Mouse (Mus musculus): ENCODE data around the gene Ano6. TPM values are rescaled to one million over a fixed set of nuclear protein-coding genes. Genes with fewer than 3 reads are reported as not detected.

The Ano6 gene
- 6.0 and 6.9 TPM in 2 replicates for polyA plus RNA-seq (2015; fragmentation: Nextera tagmentation; extraction: Ambion mirVana)

- H3K4me3 ChIP-seq (ENCODE audit: low read depth, low read length) = peak within 1 kb of the TSS; percentile 83
- H3K4me1 ChIP-seq (ENCODE audit: insufficient read depth) = peaks cover 25% of the 10 kb centered on the region
- no peaks in the 10 kb centered on the region for H3K9me3 ChIP-seq (ENCODE audit: low read length)
- H3K4me2 ChIP-seq (ENCODE audit: low read depth, low read length) = peak within 1 kb of the TSS; percentile 96
- H3K27me3 ChIP-seq (ENCODE audit: insufficient read depth, low read length) = no peaks in the 10 kb centered on the region
- ATAC-seq (peak; percentile 94), DNase-seq (peak; percentile 91)
- 3% methylated on average over 44 of the region's 51 CpGs for WGBS (ENCODE audit: insufficient replicate concordance)
- no peak for TF ChIP-seq EP300 (IDR thresholded peaks at IDR 0.05; ENCODE audit: low read depth)
- 0 out of 2 replicates have a peak, but pooled peaks have one; percentile 11 for TF ChIP-seq CTCF (IDR thresholded peaks at IDR 0.05; ENCODE audit: low read depth)
- peak within 1 kb of the TSS; percentile 79 for H3K9ac ChIP-seq (replicated peaks)
- peak within 1 kb of the TSS; percentile 80 for H3K27ac ChIP-seq (ENCODE audit: low read depth)
- no peaks in the 10 kb centered on the region for H3K36me3 ChIP-seq (replicated peaks; ENCODE audit: insufficient read depth, low read length)
Measured at GRCm38 (mm10) chr15:95790529-95791071, at the start of gene Ano6. Gene Ano6 (plus strand): TSS chr15:95790843.

- WGBS (ENCODE audit: insufficient replicate concordance) = 70% methylated on average over 6 of the region's 6 CpGs
- DNase-seq (no peak), ATAC-seq (no peak)
- no peak overlapping the region for H3K9ac ChIP-seq (replicated peaks)
- no peaks in the 10 kb centered on the region for H3K4me1 ChIP-seq (ENCODE audit: insufficient read depth)
- no peaks in the 10 kb centered on the region for H3K9me3 ChIP-seq (ENCODE audit: low read length)
- H3K27me3 ChIP-seq (ENCODE audit: insufficient read depth, low read length) = no peaks in the 10 kb centered on the region
- no peak overlapping the region for H3K4me2 ChIP-seq (ENCODE audit: low read depth, low read length)
- H3K36me3 ChIP-seq (replicated peaks; ENCODE audit: insufficient read depth, low read length) = no peaks in the 10 kb centered on the region
- H3K27ac ChIP-seq (ENCODE audit: low read depth) = no peak overlapping the region
- TF ChIP-seq EP300 (IDR thresholded peaks at IDR 0.05; ENCODE audit: low read depth) (no peak), CTCF (IDR thresholded peaks at IDR 0.05; ENCODE audit: low read depth) (no peak)
- no peak overlapping the region for H3K4me3 ChIP-seq (ENCODE audit: low read depth, low read length)
Measured at GRCm38 (mm10) chr15:95742955-95743354, 47.7 kb upstream of the Ano6 start.

- no peak overlapping the region for H3K9ac ChIP-seq (replicated peaks)
- no peaks in the 10 kb centered on the region for H3K27me3 ChIP-seq (ENCODE audit: insufficient read depth, low read length)
- no peaks in the 10 kb centered on the region for H3K4me1 ChIP-seq (ENCODE audit: insufficient read depth)
- H3K4me3 ChIP-seq (ENCODE audit: low read depth, low read length) = no peak overlapping the region
- H3K9me3 ChIP-seq (ENCODE audit: low read length) = no peaks in the 10 kb centered on the region
- no peak overlapping the region for H3K27ac ChIP-seq (ENCODE audit: low read depth)
- DNase-seq = no peak
- peak; percentile 36; the same call in 1 of the 2 replicates for ATAC-seq
- TF ChIP-seq CTCF (IDR thresholded peaks at IDR 0.05; ENCODE audit: low read depth) = no peak
- no peak for TF ChIP-seq EP300 (IDR thresholded peaks at IDR 0.05; ENCODE audit: low read depth)
- H3K4me2 ChIP-seq (ENCODE audit: low read depth, low read length) = no peak overlapping the region
- H3K36me3 ChIP-seq (replicated peaks; ENCODE audit: insufficient read depth, low read length) = no peaks in the 10 kb centered on the region
- 61% methylated on average over 2 of the region's 2 CpGs for WGBS (ENCODE audit: insufficient replicate concordance)
Measured at GRCm38 (mm10) chr15:95743856-95744255, 46.8 kb upstream of the Ano6 start.

GRCm38 (mm10) chr15:95745346-95746106, 45.1 kb upstream of the Ano6 start:
- 70% methylated on average over 11 of the region's 11 CpGs for WGBS (ENCODE audit: insufficient replicate concordance)
- Histone ChIP-seq H3K27ac (ENCODE audit: low read depth) (no peak overlapping the region), H3K9ac (replicated peaks) (no peak overlapping the region), H3K36me3 (replicated peaks; ENCODE audit: insufficient read depth, low read length) (no peaks in the 10 kb centered on the region), H3K27me3 (ENCODE audit: insufficient read depth, low read length) (no peaks in the 10 kb centered on the region), H3K9me3 (ENCODE audit: low read length) (no peaks in the 10 kb centered on the region), H3K4me3 (ENCODE audit: low read depth, low read length) (no peak overlapping the region), H3K4me2 (ENCODE audit: low read depth, low read length) (no peak overlapping the region), H3K4me1 (ENCODE audit: insufficient read depth) (no peaks in the 10 kb centered on the region)
- DNase-seq = no peak
- ATAC-seq = no peak
- no peak for TF ChIP-seq EP300 (IDR thresholded peaks at IDR 0.05; ENCODE audit: low read depth)
- TF ChIP-seq CTCF (IDR thresholded peaks at IDR 0.05; ENCODE audit: low read depth) = no peak

DNA sequence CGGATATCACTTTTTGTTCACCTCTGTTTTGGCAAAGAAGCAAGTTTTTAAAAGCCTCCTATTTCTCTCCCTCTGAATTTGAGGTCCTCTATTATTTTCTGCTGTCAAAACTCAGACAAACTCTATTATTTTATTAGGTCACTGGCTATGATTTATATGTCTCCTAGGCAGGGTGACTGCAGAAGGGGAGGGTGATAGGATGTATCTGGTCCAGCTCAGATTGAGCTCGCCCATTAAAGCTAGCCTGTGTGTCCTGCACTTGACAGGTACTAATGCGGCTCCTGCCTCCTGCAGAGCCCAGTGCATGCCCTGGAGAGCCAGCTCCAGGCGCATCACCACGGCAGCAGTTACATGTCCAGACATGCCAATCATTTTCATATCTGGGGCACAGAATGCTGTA, 44.1 kb upstream of the Ano6 start:
- H3K4me3 ChIP-seq (ENCODE audit: low read depth, low read length) = no peak overlapping the region
- no peak for ATAC-seq
- no peaks in the 10 kb centered on the region for H3K36me3 ChIP-seq (replicated peaks; ENCODE audit: insufficient read depth, low read length)
- H3K4me1 ChIP-seq (ENCODE audit: insufficient read depth) = no peaks in the 10 kb centered on the region
- no peak overlapping the region for H3K4me2 ChIP-seq (ENCODE audit: low read depth, low read length)
- 74% methylated on average over 5 of the region's 5 CpGs for WGBS (ENCODE audit: insufficient replicate concordance)
- H3K9ac ChIP-seq (replicated peaks) = no peak overlapping the region
- no peak for DNase-seq
- H3K9me3 ChIP-seq (ENCODE audit: low read length) = no peaks in the 10 kb centered on the region
- H3K27ac ChIP-seq (ENCODE audit: low read depth) = no peak overlapping the region
- TF ChIP-seq EP300 (IDR thresholded peaks at IDR 0.05; ENCODE audit: low read depth) (no peak), CTCF (IDR thresholded peaks at IDR 0.05; ENCODE audit: low read depth) (no peak)
- H3K27me3 ChIP-seq (ENCODE audit: insufficient read depth, low read length) = no peaks in the 10 kb centered on the region

GRCm38 (mm10) chr15:95746955-95747931, 43.4 kb upstream of the Ano6 start:
- Histone ChIP-seq H3K27me3 (ENCODE audit: insufficient read depth, low read length) (no peaks in the 10 kb centered on the region), H3K36me3 (replicated peaks; ENCODE audit: insufficient read depth, low read length) (no peaks in the 10 kb centered on the region), H3K9ac (replicated peaks) (no peak overlapping the region), H3K4me2 (ENCODE audit: low read depth, low read length) (no peak overlapping the region), H3K9me3 (ENCODE audit: low read length) (no peaks in the 10 kb centered on the region), H3K4me3 (ENCODE audit: low read depth, low read length) (no peak overlapping the region), H3K27ac (ENCODE audit: low read depth) (no peak overlapping the region), H3K4me1 (ENCODE audit: insufficient read depth) (no peaks in the 10 kb centered on the region)
- TF ChIP-seq EP300 (IDR thresholded peaks at IDR 0.05; ENCODE audit: low read depth) (no peak), CTCF (IDR thresholded peaks at IDR 0.05; ENCODE audit: low read depth) (no peak)
- ATAC-seq (no peak), DNase-seq (no peak)
- 75% methylated on average over 16 of the region's 16 CpGs for WGBS (ENCODE audit: insufficient replicate concordance)
